In genomic region chr8:95951794-95952193, GRCm38 (mm10) we compare ENCODE assay signal across 8 mouse cellular contexts.
DNase-seq lines count a peak whose midpoint lies in the region; ATAC-seq and TF ChIP-seq lines count a peak whose summit lies in the region.

No protein-coding gene starts in this region.

- no peaks in the 10 kb centered on the region for H3K36me3 ChIP-seq in E14TG2a.4 (ENCODE audit: insufficient read depth, low read length)
- H3K36me3 ChIP-seq in forebrain, embryonic 10.5 days (replicated peaks) = no peaks in the 10 kb centered on the region
- H3K36me3 ChIP-seq in heart, embryonic 16.5 days (ENCODE audit: control insufficient read depth, insufficient read depth) = no peaks in the 10 kb centered on the region; the same call in 1 of the 2 replicates
- H3K36me3 ChIP-seq in liver, embryonic 13.5 days = no peaks in the 10 kb centered on the region
- H3K36me3 ChIP-seq in neural tube, embryonic 13.5 days = no peaks in the 10 kb centered on the region

- WGBS in forebrain, embryonic 10.5 days = under 1% methylated on average over 17 of the region's 17 CpGs
- WGBS in heart, embryonic 16.5 days = 1% methylated on average over 17 of the region's 17 CpGs
- WGBS in liver, embryonic 13.5 days (ENCODE audit: insufficient replicate concordance) = 3% methylated on average over 17 of the region's 17 CpGs
- WGBS in neural tube, embryonic 13.5 days = under 1% methylated on average over 17 of the region's 17 CpGs

- H3K27me3 ChIP-seq in E14TG2a.4 (ENCODE audit: insufficient read depth, low read length) = peaks cover 24% of the 10 kb centered on the region; the same call in 1 of the 2 replicates
- 0 out of 2 replicates have a peak, but pooled peaks cover 9% of the 10 kb centered on the region for H3K27me3 ChIP-seq in forebrain, embryonic 10.5 days (ENCODE audit: poor library complexity, severe bottlenecking)
- H3K27me3 ChIP-seq in heart, embryonic 16.5 days (ENCODE audit: control insufficient read depth, insufficient read depth, low read length) = no peaks in the 10 kb centered on the region
- H3K27me3 ChIP-seq in liver, embryonic 13.5 days = no peaks in the 10 kb centered on the region
- H3K27me3 ChIP-seq in neural tube, embryonic 13.5 days = no peaks in the 10 kb centered on the region

- TF ChIP-seq CTCF in E14TG2a.4 (conservative IDR thresholded peaks at IDR 0.05; ENCODE audit: low read length) = peak; percentile 64

- peak; percentile 67 for DNase-seq in brain, embryonic 18.5 days (ENCODE audit: low read depth, low spot score)
- peak; percentile 82 for DNase-seq in forebrain, embryonic 10.5 days (ENCODE audit: extremely low spot score, low spot score)
- peak; percentile 59 to 83 for DNase-seq in kidney, postnatal 36 days
- DNase-seq in liver, embryonic 13.5 days = peak; percentile 2
- peak; percentile 17 for DNase-seq in thymus, postnatal 25 days

- H3K27ac ChIP-seq in forebrain, embryonic 10.5 days = peak overlapping the region; percentile 71
- no peak overlapping the region for H3K27ac ChIP-seq in heart, embryonic 16.5 days (ENCODE audit: low read length)
- no peak overlapping the region for H3K27ac ChIP-seq in liver, embryonic 13.5 days
- no peak overlapping the region for H3K27ac ChIP-seq in neural tube, embryonic 13.5 days (replicated peaks)

- H3K4me3 ChIP-seq in E14TG2a.4 (replicated peaks; ENCODE audit: low read length) = no peak overlapping the region
- H3K4me3 ChIP-seq in forebrain, embryonic 10.5 days = peak overlapping the region; percentile 41
- H3K4me3 ChIP-seq in heart, embryonic 16.5 days (ENCODE audit: low read length) = peak overlapping the region; percentile 47
- no peak overlapping the region for H3K4me3 ChIP-seq in liver, embryonic 13.5 days (replicated peaks)
- H3K4me3 ChIP-seq in neural tube, embryonic 13.5 days = peak overlapping the region; percentile 37

- H3K9ac ChIP-seq in heart, embryonic 16.5 days (ENCODE audit: low read length) = no peak overlapping the region
- H3K9ac ChIP-seq in liver, embryonic 13.5 days = no peak overlapping the region
- H3K9ac ChIP-seq in neural tube, embryonic 13.5 days = peak overlapping the region; percentile 54; the same call in 1 of the 2 replicates

- H3K4me2 ChIP-seq in heart, embryonic 16.5 days (ENCODE audit: low read depth, low read length) = peak overlapping the region; percentile 73
- H3K4me2 ChIP-seq in liver, embryonic 13.5 days = 0 out of 2 replicates have a peak overlapping the region, but pooled peaks have one; percentile 9
- peak overlapping the region; percentile 53 for H3K4me2 ChIP-seq in neural tube, embryonic 13.5 days

- ATAC-seq in heart, embryonic 16.5 days (replicated peaks; ENCODE audit: extremely low read depth, insufficient read depth, low FRiP score) = no peak; the same call in 1 of the 2 replicates
- ATAC-seq in liver, embryonic 13.5 days (ENCODE audit: low read depth) = no peak
- peak; percentile 75; the same call in 1 of the 2 replicates for ATAC-seq in neural tube, embryonic 13.5 days (ENCODE audit: low read depth)

- peaks cover 12% of the 10 kb centered on the region for H3K4me1 ChIP-seq in E14TG2a.4 (replicated peaks; ENCODE audit: low read depth, low read length)
- H3K4me1 ChIP-seq in forebrain, embryonic 10.5 days = peaks cover 10% of the 10 kb centered on the region
- H3K4me1 ChIP-seq in heart, embryonic 16.5 days (ENCODE audit: control insufficient read depth, insufficient read depth, low read length) = no peaks in the 10 kb centered on the region
- H3K4me1 ChIP-seq in liver, embryonic 13.5 days (replicated peaks) = no peaks in the 10 kb centered on the region
- peaks cover 23% of the 10 kb centered on the region; the same call in 1 of the 2 replicates for H3K4me1 ChIP-seq in neural tube, embryonic 13.5 days (replicated peaks)

- H3K9me3 ChIP-seq in E14TG2a.4 (ENCODE audit: low read length) = no peaks in the 10 kb centered on the region
- H3K9me3 ChIP-seq in forebrain, embryonic 10.5 days = no peaks in the 10 kb centered on the region
- H3K9me3 ChIP-seq in heart, embryonic 16.5 days (replicated peaks; ENCODE audit: control insufficient read depth, low read length) = peaks cover 9% of the 10 kb centered on the region
- no peaks in the 10 kb centered on the region for H3K9me3 ChIP-seq in liver, embryonic 13.5 days (replicated peaks)
- H3K9me3 ChIP-seq in neural tube, embryonic 13.5 days = no peaks in the 10 kb centered on the region

Comparison
In these comparisons a context has a peak if more than half of its experiments do, and no peak if none do; other contexts are left out.
1. H3K4me3 ChIP-seq: peak in forebrain, embryonic 10.5 days (single experiment), heart, embryonic 16.5 days (single experiment) and neural tube, embryonic 13.5 days (single experiment); none in E14TG2a.4 (single experiment) and liver, embryonic 13.5 days (single experiment).
2. DNase-seq: peak in every context shown above with its lines; median percentile 82 in forebrain, embryonic 10.5 days; 71 in kidney, postnatal 36 days; 67 in brain, embryonic 18.5 days; 17 in thymus, postnatal 25 days; 2 in liver, embryonic 13.5 days.
3. H3K4me2 ChIP-seq: peak in every context shown above with its lines; median percentile 73 in heart, embryonic 16.5 days; 53 in neural tube, embryonic 13.5 days; 9 in liver, embryonic 13.5 days.